Mouse (Mus musculus) kidney, postnatal 10 days (tissue): ENCODE measurements around the gene Tex19.1.
A peak's percentile ranks its signal among the peaks of the same experiment; 100 is the strongest.
"Not testable (repeated sequence)": the region's sequence is repeated elsewhere in the genome, so short reads cannot be mapped to it uniquely, and the experiment has no call there.

Experiments used
- DNase-seq: peaks from one replicate; pipeline ENCODE4 v3.0.0; 2021; ENCODE audit warnings: mixed read lengths

Tex19.1 gene

DNA sequence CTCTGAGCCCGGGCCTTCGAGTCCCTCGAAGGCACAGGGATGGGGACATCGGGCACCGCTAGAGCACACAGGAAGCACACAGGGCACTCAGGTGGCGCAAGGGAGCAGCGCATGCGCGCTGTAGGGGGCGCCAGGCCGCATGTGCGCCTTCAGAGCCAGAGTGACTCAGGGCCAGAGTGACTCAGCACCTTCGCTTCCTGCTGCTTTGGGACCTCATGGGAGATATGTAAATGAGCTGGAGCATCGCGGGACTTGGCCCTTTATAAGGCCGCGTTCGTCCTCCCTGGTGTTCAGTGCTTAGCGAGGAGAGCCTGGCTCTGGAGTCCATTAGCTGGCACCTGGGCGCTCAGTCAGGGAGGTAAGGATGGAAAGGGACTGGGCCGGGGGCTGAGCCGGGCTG, at the start of gene Tex19.1:
Gene Tex19.1, plus strand, starts transcription at position 279 of the 400 bp plus-strand sequence.
- DNase-seq, result no peak

DNA sequence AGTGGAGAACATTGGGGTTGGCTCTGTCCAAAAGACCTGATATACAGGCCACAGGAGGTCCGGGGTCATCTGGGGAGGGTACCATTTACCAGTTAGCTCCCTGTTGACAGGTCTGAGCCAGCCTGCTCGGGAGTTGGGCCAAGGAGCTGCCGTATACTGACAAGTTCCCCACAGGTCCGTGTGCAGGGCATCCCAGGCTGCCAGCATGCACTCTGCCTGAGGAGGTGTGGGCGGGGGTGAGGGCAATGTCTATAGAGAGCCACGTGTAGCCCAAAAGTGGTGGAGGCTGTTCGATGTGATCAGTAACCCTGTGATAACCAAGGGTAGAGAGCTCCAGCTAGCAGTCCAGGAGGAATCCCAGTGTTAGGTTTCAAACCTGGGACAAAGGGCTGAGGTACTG, 46.2 kb upstream of the Tex19.1 start:
- DNase-seq, result peak; percentile 48

- DNase-seq, result peak; percentile 49
Observed at GRCm38 (mm10) chr11:121100692-121101091, 45.3 kb upstream of the Tex19.1 start.

DNA sequence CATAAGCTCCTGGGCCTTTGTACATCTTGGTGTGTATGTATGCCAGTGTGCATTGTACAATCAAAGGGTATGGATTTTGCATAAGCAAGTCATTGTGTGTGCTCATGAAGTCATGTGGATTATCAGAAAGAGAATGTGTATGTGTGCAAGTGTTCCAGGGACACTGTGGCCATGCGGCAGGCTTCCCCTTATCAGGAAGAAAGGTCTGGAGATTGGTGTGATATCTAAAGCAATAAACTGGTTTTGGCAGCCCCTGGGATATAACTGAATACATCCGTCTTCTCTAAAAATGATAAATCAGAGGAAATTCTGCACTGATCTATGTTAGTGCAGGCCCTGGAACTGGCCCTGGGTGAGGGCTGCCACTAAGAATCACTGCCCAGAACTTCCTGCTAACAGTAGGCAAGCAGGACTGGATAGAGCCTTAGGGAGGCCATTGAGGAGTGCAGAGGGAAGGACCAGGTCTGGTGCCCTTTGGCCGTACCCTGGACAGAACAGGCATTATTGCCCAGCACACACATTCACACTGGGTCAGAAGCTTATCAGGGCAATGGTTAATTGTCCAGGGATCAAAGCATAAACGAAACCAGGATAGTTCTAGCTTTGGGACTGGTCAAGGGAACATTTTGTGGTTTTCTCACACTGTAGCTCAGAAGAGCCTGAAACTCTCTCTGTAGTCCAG, 44.7 kb upstream of the Tex19.1 start:
- DNase-seq, result no peak

DNA sequence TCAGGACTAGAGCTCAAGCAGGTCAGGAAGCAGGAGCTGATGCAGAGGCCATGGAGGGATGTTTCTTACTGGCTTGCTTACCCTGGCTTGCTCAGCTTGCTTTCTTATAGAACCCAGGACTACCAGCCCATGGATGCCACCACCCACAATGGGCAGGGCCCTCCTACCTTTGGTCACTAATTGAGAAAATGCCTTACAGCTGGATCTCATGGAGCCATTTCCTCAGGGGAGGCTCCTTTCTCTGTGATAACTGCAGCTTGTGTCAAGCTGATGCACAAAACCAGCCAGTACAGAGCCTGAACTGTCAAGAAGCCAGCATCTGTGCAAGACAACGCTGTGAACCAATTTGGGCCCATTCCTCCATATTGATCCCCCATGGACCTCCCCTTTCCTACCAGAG, 38.7 kb upstream of the Tex19.1 start:
- DNase-seq, result not testable (repeated sequence)

- peak; percentile 60 for DNase-seq
Observed at GRCm38 (mm10) chr11:121108061-121108460, 37.9 kb upstream of the Tex19.1 start.

DNA sequence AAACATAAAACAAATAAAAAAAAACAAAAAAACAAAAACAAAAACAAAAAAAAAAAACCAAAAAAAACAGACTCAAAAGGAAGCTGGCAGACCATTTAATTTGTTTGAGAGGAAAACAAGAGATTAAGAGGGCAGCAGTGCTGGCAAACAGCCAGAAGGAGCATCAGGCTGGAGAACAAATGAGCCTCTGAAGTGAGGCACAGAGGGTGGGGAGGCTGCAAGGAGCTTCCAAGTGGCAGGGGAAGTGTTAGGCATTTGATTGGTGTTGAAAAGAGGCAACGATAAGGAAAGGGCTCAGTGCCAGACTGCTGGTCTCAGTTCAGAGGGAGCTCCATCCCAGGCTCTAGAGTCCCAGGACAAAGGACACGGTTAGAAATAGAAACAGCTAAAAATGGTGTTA, 36.0 kb upstream of the Tex19.1 start:
- peak; percentile 78 for DNase-seq

- DNase-seq, result no peak
Observed at GRCm38 (mm10) chr11:121111051-121111450, 34.9 kb upstream of the Tex19.1 start.

DNA sequence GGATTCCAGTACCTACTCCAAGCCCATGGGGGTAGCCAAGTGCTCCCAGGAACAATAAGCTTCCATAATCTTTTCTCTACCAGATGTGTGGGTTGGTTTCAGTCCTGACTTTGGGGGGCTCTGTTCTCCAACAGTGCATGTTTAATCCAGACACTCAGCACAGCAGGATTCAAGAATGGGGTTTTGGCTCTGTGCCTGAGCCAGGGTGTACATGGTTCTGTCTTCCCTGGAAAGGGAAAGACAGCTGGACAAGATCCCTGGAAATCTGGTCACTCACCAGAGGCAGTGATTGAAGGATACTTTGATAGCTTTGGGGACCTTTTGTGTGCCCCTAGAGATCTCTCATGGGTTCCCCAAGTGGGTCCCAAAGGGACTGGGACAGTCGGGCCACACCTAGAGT, 34.3 kb upstream of the Tex19.1 start:
- DNase-seq, result no peak

- no peak for DNase-seq
Observed at GRCm38 (mm10) chr11:121112091-121112775, 33.7 kb upstream of the Tex19.1 start.

GRCm38 (mm10) chr11:121118106-121118505, 27.8 kb upstream of the Tex19.1 start:
- no peak for DNase-seq

GRCm38 (mm10) chr11:121118577-121118976, 27.4 kb upstream of the Tex19.1 start, which contains the start of gene Tex19.2:
Gene Tex19.2 (minus strand): TSS chr11:121118677.
- no peak for DNase-seq

DNA sequence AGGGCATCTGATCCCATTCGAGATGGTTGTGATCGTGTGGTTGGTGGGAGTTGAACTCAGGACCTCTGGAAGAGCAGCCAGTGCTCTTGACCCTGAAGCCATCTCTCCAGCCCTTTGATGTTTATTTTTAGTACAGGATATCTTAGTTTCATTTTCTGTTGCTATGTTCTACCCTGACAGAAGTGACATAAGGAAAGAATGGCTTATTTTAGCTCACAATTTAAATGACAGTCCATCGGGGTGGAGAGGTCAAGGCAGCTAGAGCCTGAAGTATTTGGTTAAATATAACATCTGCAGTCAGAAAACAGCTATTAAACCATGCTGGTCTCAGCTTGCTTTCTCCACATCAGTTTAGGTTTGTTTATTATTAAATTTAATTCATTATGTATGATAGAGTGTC, 24.8 kb upstream of the Tex19.1 start:
- DNase-seq, result no peak

DNA sequence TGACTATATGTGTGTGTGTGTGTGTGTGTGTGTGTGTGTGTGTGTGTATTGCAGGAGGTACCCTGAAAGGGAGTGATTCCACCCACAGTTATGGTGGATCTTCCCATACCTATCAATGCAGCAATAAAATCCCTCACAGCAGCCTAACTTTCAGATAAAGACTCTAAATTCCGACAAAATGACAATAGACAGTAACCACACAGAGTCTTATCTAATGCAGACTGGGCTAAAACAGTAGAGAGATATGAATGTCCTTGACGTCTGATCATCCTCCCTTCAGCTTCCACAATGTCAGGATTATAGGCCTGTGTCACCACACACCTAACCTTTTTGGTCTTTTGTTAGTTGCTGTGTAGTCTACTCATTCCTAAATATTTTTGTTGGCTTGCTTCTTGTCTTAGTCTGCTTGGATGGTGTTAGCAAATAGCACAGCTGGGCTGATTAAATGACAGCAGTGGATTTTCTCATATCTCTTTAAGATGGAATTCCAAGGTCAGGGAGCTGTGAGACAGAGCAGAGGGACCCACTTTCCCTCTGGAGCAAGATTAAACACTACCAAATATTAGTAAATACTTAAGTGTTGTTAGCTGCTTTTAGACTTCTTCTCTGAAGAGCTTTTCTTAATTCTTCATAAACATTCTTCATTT, 23.8 kb upstream of the Tex19.1 start:
- DNase-seq, result no peak

DNA sequence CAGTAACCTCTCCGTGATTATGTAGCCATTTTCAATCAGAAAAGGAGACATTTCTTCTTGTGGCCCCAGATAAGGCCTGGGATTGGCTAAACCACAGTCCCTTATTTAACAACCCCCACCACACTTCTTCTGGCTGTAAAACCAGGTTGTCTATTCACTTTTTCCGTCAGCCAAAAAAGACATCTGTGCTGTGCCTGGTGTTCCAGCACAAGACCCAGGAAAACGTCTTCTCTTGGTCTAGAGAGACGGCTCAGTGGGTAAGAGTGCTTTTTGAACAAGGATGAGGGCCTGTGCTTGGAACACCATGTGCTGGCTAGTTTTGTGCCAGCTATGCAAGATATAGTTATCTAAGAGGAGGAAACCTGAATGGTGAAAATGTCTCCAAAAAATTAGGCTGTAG, 22.5 kb upstream of the Tex19.1 start:
- no peak for DNase-seq

GRCm38 (mm10) chr11:121125522-121126172, 20.3 kb upstream of the Tex19.1 start:
- no peak for DNase-seq

DNA sequence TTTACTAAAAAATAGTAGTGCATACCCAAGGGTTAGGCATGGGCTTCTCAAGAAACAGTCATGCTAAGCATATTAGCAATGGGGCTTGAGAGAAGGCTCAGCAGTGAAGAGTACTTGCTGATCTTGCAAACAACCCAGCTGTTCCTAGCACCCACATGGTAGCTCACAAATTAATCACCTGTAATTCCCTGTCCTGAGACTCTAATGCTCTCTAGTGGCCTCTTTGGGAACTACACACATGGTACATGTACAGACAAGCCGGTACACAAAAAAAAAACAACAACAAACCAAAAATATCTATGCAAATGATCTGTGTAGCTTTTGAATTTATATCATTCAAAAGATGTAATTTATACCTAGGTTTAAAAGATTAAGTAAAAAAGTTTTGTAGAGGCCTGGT, 19.5 kb upstream of the Tex19.1 start:
- DNase-seq, result no peak

DNA sequence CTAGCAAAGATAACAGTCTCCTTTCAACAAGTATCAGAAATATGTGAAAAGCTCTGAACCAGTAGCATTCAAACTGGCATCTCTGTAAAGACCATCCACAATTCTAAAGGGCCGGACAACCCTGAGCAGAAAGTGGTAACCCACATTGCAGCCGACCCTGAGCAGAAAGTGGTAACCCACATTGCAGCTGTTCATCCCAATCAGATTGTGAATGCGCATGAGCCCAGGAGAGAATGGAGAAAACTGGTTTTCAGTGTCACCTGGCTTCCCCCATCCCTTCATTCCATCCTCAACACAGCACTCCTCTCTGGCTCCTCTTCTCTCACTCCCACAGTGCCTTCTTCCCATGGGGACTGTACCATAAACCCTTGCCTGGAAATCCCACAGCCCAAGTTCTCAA, 18.5 kb upstream of the Tex19.1 start:
- DNase-seq, result no peak

DNA sequence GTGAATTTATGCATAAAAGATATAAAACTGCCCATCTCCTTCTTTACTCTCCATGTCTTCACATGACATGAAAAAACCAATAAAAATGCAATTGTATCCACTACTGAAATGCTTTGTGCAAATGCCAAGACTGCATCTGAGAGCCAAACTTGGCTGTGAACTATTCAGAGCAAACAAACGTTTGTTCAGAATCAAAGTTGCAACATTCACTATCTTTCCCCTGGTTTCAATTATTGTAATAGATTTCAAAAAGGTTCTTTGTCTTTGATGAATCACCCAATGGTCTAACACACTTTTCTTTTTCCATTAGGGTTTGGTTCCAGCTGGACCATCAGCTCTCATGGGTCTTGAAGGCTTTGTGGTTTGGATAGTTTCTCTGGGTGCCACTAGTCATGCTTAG, 16.3 kb upstream of the Tex19.1 start:
- no peak for DNase-seq

- DNase-seq, result no peak
Observed at GRCm38 (mm10) chr11:121134600-121134999, 11.3 kb upstream of the Tex19.1 start.

DNA sequence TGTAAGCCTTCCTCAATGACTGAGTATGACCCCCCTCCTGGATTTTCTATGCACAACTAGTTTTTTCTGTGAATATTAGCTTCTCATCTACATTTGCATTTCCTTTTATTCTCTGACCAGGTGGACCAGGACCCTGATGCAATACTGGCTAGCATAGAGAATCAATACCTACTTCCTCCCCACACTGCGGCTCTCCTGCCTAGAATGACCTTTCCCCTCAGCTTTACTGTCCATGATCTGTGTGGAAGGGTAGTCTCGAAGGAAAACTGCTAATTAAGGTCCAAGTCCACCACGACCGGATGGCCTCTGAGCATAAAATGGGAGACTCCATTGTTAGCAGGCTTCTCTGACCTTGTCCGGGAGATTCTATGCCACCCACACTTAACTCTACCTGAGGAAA, 8.3 kb upstream of the Tex19.1 start:
- DNase-seq, result no peak

DNA sequence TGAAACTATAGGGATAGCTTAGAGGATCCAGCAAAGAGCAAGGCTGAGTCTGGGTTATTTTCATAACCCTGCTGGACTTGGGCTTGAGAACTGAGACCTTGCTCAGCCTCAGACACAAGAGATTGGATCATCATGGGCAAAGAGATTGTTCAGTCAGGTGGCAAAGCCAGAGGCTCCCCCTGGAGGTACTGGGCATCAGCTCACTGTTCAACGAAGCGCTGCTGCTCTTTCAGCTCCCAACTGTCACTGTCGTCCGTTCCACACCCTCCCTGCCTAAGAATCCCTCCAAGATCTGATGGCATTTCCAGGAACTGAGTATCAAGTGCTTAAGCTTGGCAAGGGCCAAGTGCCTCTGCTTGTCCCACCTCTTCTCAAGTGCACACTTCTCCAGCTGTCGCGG, 7.2 kb upstream of the Tex19.1 start:
- peak; percentile 36 for DNase-seq

- no peak for DNase-seq
Observed at GRCm38 (mm10) chr11:121143325-121144015, 2.5 kb upstream of the Tex19.1 start.
